Mouse (Mus musculus): Measurements from ENCODE around the gene Folr1.

DNA sequence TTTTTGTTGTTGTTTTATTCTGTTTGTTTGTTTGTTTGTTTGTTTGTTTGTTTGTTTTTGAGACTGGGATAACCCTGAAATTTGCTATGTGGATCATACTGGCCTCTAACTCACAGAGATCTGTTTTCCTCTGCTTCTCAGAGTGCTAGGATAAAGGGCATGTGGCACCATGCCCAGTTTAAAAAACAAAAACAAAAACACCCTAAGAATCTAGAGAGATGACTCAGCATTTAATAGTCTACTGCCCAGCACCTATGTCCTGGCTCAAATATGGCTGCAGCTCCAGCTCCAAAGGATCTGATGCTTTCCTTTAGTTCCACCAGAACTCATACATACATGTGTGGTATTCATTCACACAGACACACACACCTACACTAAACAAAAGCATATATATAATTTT lies 9.6 kb downstream of the Folr1 start:
- TF ChIP-seq POLR2A (IDR thresholded peaks at IDR 0.05; ENCODE audit: extremely low read depth, insufficient read depth, low read length) = no peak
- TF ChIP-seq CTCF (IDR thresholded peaks at IDR 0.05; ENCODE audit: extremely low read depth, insufficient read depth, low read length) = no peak
